In genomic region chr9:107702606-107703185, GRCm38 (mm10) we compare ENCODE assay signal across 9 mouse cellular contexts. TPM values are rescaled to one million over a fixed set of nuclear protein-coding genes. Genes with fewer than 3 reads are reported as not detected.
DNase-seq lines count a peak whose midpoint lies in the region; ATAC-seq lines count a peak whose summit lies in the region.
"Had no signal": no experiment of that assay in that cellular context is flagged by ENCODE, and none has a peak within 500 bp of the region (broad histone marks: within the 10 kb centered on the region; RNA-seq: fewer than 3 reads in every experiment).

No protein-coding gene starts in this region.

- ATAC-seq in kidney, embryonic 15.5 days (replicated peaks; ENCODE audit: low FRiP score): no peak
- ATAC-seq in embryonic facial prominence, embryonic 14.5 days (ENCODE audit: low read depth): no peak
- ATAC-seq in hindbrain, embryonic 16.5 days: peak; percentile 22; the same call in 1 of the 2 replicates

- DNase-seq in kidney, adult 18-20 months: no peak
- no peak for DNase-seq in embryonic facial prominence, embryonic 14.5 days (ENCODE audit: low spot score)
- DNase-seq in lung, postnatal 4 days: peak; percentile 77 to 88
- no peak for DNase-seq in natural killer cell, adult 2 months (ENCODE audit: low spot score in 2 of 2)
- DNase-seq in cerebellum, postnatal 36 days: no peak
- DNase-seq: kidney, adult 11 months; liver had no signal

- peaks cover 44% of the 10 kb centered on the region for H3K36me3 ChIP-seq in kidney, embryonic 15.5 days
- H3K36me3 ChIP-seq in embryonic facial prominence, embryonic 14.5 days (ENCODE audit: control insufficient read depth, insufficient read depth, low read length): peaks cover 52% of the 10 kb centered on the region
- no peaks in the 10 kb centered on the region for H3K36me3 ChIP-seq in hindbrain, embryonic 16.5 days (ENCODE audit: control insufficient read depth, insufficient read depth, low read length)

- peaks cover 100% of the 10 kb centered on the region for H3K4me1 ChIP-seq in kidney, embryonic 15.5 days
- peaks cover 87% of the 10 kb centered on the region for H3K4me1 ChIP-seq in embryonic facial prominence, embryonic 14.5 days (ENCODE audit: control insufficient read depth, insufficient read depth, low read length)
- H3K4me1 ChIP-seq in hindbrain, embryonic 16.5 days (ENCODE audit: control insufficient read depth, insufficient read depth, low read depth, low read length): peaks cover 64% of the 10 kb centered on the region

- no peaks in the 10 kb centered on the region for H3K9me3 ChIP-seq in kidney, embryonic 15.5 days (replicated peaks)
- H3K9me3 ChIP-seq in embryonic facial prominence, embryonic 14.5 days (ENCODE audit: control insufficient read depth, low read length): no peaks in the 10 kb centered on the region
- H3K9me3 ChIP-seq in hindbrain, embryonic 16.5 days (ENCODE audit: control insufficient read depth, low read length): no peaks in the 10 kb centered on the region

- H3K4me3 ChIP-seq in kidney, embryonic 15.5 days (replicated peaks): no peak overlapping the region
- no peak overlapping the region for H3K4me3 ChIP-seq in embryonic facial prominence, embryonic 14.5 days (ENCODE audit: low read depth, low read length)
- no peak overlapping the region for H3K4me3 ChIP-seq in hindbrain, embryonic 16.5 days (ENCODE audit: low read length)

- H3K27me3 ChIP-seq in kidney, embryonic 15.5 days: no peaks in the 10 kb centered on the region
- no peaks in the 10 kb centered on the region for H3K27me3 ChIP-seq in embryonic facial prominence, embryonic 14.5 days (replicated peaks; ENCODE audit: control insufficient read depth, insufficient read depth, low read length)
- H3K27me3 ChIP-seq in hindbrain, embryonic 16.5 days (replicated peaks; ENCODE audit: control insufficient read depth, insufficient read depth, low read length): no peaks in the 10 kb centered on the region

- WGBS in kidney, embryonic 15.5 days: 63% methylated on average over 3 of the region's 3 CpGs
- 61% methylated on average over 3 of the region's 3 CpGs for WGBS in embryonic facial prominence, embryonic 14.5 days
- 62% methylated on average over 3 of the region's 3 CpGs for WGBS in hindbrain, embryonic 16.5 days

- peak overlapping the region; percentile 68 for H3K27ac ChIP-seq in kidney, embryonic 15.5 days
- peak overlapping the region; percentile 74 for H3K27ac ChIP-seq in embryonic facial prominence, embryonic 14.5 days (replicated peaks; ENCODE audit: low read depth, low read length)
- peak overlapping the region; percentile 24; the same call in 1 of the 2 replicates for H3K27ac ChIP-seq in hindbrain, embryonic 16.5 days (ENCODE audit: low read depth, low read length)

- H3K4me2 ChIP-seq in kidney, embryonic 15.5 days: peak overlapping the region; percentile 21; the same call in 1 of the 2 replicates
- no peak overlapping the region for H3K4me2 ChIP-seq in embryonic facial prominence, embryonic 14.5 days (ENCODE audit: low read depth, low read length)
- H3K4me2 ChIP-seq in hindbrain, embryonic 16.5 days (ENCODE audit: low read length): no peak overlapping the region

- H3K9ac ChIP-seq in kidney, embryonic 15.5 days: peak overlapping the region; percentile 28
- peak overlapping the region; percentile 42; the same call in 1 of the 2 replicates for H3K9ac ChIP-seq in embryonic facial prominence, embryonic 14.5 days (ENCODE audit: low read depth, low read length)
- no peak overlapping the region for H3K9ac ChIP-seq in hindbrain, embryonic 16.5 days (ENCODE audit: low read depth, low read length)

RNA-seq across cellular contexts. Expression of gene Sema3f, which starts 7.6 kb away (rescaled TPM):
- 21.3 and 23.9 TPM in 2 replicates for polyA plus RNA-seq in kidney, embryonic 15.5 days (2015; fragmentation: Nextera tagmentation; extraction: Ambion mirVana)
- 32.8 and 36.9 TPM in 2 replicates for polyA plus RNA-seq in embryonic facial prominence, embryonic 14.5 days (2014; fragmentation: Nextera tagmentation; extraction: Ambion mirVana)
- polyA plus RNA-seq in hindbrain, embryonic 16.5 days (2015; fragmentation: Nextera tagmentation; extraction: Ambion mirVana): 10.0 and 13.0 TPM in 2 replicates

RNA-seq across cellular contexts. Expression of gene Gnat1, which starts 23.2 kb away (rescaled TPM):
- 3.9 and 4.6 TPM in 2 replicates for polyA plus RNA-seq in kidney, embryonic 15.5 days (2015; fragmentation: Nextera tagmentation; extraction: Ambion mirVana)
- polyA plus RNA-seq in embryonic facial prominence, embryonic 14.5 days (2014; fragmentation: Nextera tagmentation; extraction: Ambion mirVana): 0.79 and 1.5 TPM in 2 replicates
- polyA plus RNA-seq in hindbrain, embryonic 16.5 days (2015; fragmentation: Nextera tagmentation; extraction: Ambion mirVana): 1.3 and 2.7 TPM in 2 replicates

RNA-seq across cellular contexts. Expression of gene Slc38a3, which starts 33.4 kb away (rescaled TPM):
- polyA plus RNA-seq in kidney, embryonic 15.5 days (2015; fragmentation: Nextera tagmentation; extraction: Ambion mirVana): 7.1 and 8.1 TPM in 2 replicates
- 7.0 and 7.8 TPM in 2 replicates for polyA plus RNA-seq in embryonic facial prominence, embryonic 14.5 days (2014; fragmentation: Nextera tagmentation; extraction: Ambion mirVana)
- polyA plus RNA-seq in hindbrain, embryonic 16.5 days (2015; fragmentation: Nextera tagmentation; extraction: Ambion mirVana): 53.2 and 55.0 TPM in 2 replicates

Comparison
In these comparisons a context has a peak if more than half of its experiments do, and no peak if none do; other contexts are left out.
1. H3K27ac ChIP-seq: peak in every context shown above with its lines; median percentile 74 in embryonic facial prominence, embryonic 14.5 days; 68 in kidney, embryonic 15.5 days; 24 in hindbrain, embryonic 16.5 days.
2. DNase-seq: peak in lung, postnatal 4 days (2 of 2); none in kidney, adult 18-20 months (single experiment), embryonic facial prominence, embryonic 14.5 days (single experiment), natural killer cell, adult 2 months (0 of 2) and cerebellum, postnatal 36 days (0 of 2).